Mouse (Mus musculus) c-Kit-positive CD71-positive TER-119-positive erythroid progenitor cells, embryonic 14.5 days (primary cell): ENCODE measurements around the gene Gm16181.

Experiments
- DNase-seq: peaks from one replicate; pipeline ENCODE4 v3.0.0-alpha.2; 2013; ENCODE audit warnings: low spot score

The Gm16181 gene

GRCm38 (mm10) chr17:35250348-35251120 lies 29.9 kb downstream of the Gm16181 start:
- DNase-seq = no peak

- no peak for DNase-seq
Measured at GRCm38 (mm10) chr17:35251162-35251719, 30.6 kb downstream of the Gm16181 start.

GRCm38 (mm10) chr17:35251981-35252380 lies 31.3 kb downstream of the Gm16181 start:
- DNase-seq = no peak

GRCm38 (mm10) chr17:35252619-35253292 lies 32.1 kb downstream of the Gm16181 start:
- DNase-seq = no peak

GRCm38 (mm10) chr17:35253293-35254093 lies 32.9 kb downstream of the Gm16181 start:
- DNase-seq = no peak

GRCm38 (mm10) chr17:35254241-35255098 lies 33.8 kb downstream of the Gm16181 start:
- no peak for DNase-seq

GRCm38 (mm10) chr17:35255301-35255700 lies 34.7 kb downstream of the Gm16181 start:
- DNase-seq = no peak

GRCm38 (mm10) chr17:35255704-35256103 lies 35.1 kb downstream of the Gm16181 start:
- no peak for DNase-seq

- no peak for DNase-seq
Measured at GRCm38 (mm10) chr17:35257378-35257777, 36.7 kb downstream of the Gm16181 start.

- DNase-seq = peak; percentile 95
Measured at GRCm38 (mm10) chr17:35257824-35258491, 37.3 kb downstream of the Gm16181 start.

- no peak for DNase-seq
Measured at GRCm38 (mm10) chr17:35258492-35259478, 38.2 kb downstream of the Gm16181 start.

GRCm38 (mm10) chr17:35259621-35260020 lies 39.0 kb downstream of the Gm16181 start:
- DNase-seq = no peak

- no peak for DNase-seq
Measured at GRCm38 (mm10) chr17:35261651-35262050, 41.0 kb downstream of the Gm16181 start.

GRCm38 (mm10) chr17:35262664-35263522 lies 42.3 kb downstream of the Gm16181 start, which contains the start of gene H2-D1:
H2-D1 (plus strand) TSS chr17:35262730.
- DNase-seq = peak; percentile 92

GRCm38 (mm10) chr17:35263523-35263883 lies 42.9 kb downstream of the Gm16181 start:
- DNase-seq = no peak

- DNase-seq = no peak
Measured at GRCm38 (mm10) chr17:35267399-35268086, 46.9 kb downstream of the Gm16181 start.

GRCm38 (mm10) chr17:35269653-35270347 lies 49.2 kb downstream of the Gm16181 start:
- no peak for DNase-seq
